Mouse (Mus musculus) liver, adult 2 months (tissue): ENCODE measurements at regions not wholly inside any gene's neighbourhood (a gene's known extent, or its start where the extent isn't known, plus 50 kb on each side); places are given as distances from the start of the nearest gene placed in this dataset.

Source experiments
- DNase-seq: peaks from one replicate; pipeline ENCODE4 v3.0.0-alpha.2; 2011; ENCODE audit warnings: low read depth, low spot score; ENCODE audit errors: extremely low read depth
- H3K27ac ChIP-seq: fragments of 200-500 bp; replicated peaks from 2 replicates; pipeline ENCODE4 v1.5.1; 2012; ENCODE audit warnings: low read depth, mild to moderate bottlenecking, control low read depth, inconsistent platforms, low read length; ENCODE audit not compliant: insufficient read depth
- H3K27me3 ChIP-seq: fragments of 200-500 bp; 2 replicates; pipeline ENCODE4 v1.6.1; 2012; ENCODE audit warnings: mild to moderate bottlenecking, moderate library complexity, low read length, inconsistent platforms; ENCODE audit not compliant: control insufficient read depth, insufficient read depth
- H3K36me3 ChIP-seq: fragments of 200-500 bp; 2 replicates; pipeline ENCODE4 v1.6.1; 2012; ENCODE audit warnings: low read length, inconsistent platforms; ENCODE audit not compliant: control insufficient read depth, insufficient read depth
- H3K4me1 ChIP-seq: fragments of 200-500 bp; 2 replicates; pipeline ENCODE4 v1.6.1; 2011; ENCODE audit warnings: low read length; ENCODE audit not compliant: control insufficient read depth, insufficient read depth
- H3K4me3 ChIP-seq: fragments of 200-500 bp; 2 replicates; pipeline ENCODE4 v1.5.1; 2011; ENCODE audit warnings: low read depth, mild to moderate bottlenecking, control low read depth, low read length, moderate library complexity; ENCODE audit not compliant: insufficient read depth
- H3K79me2 ChIP-seq: fragments of 200-500 bp; 2 replicates; pipeline ENCODE4 v1.6.1; 2012; ENCODE audit warnings: inconsistent platforms, mild to moderate bottlenecking, low read length, moderate library complexity; ENCODE audit not compliant: control insufficient read depth, insufficient read depth
- H3K9ac ChIP-seq: fragments of 200-500 bp; 2 replicates; pipeline ENCODE4 v1.6.1; 2012; ENCODE audit warnings: low read depth, mild to moderate bottlenecking, control low read depth, inconsistent platforms, low read length
- CTCF ChIP-seq: fragments of 200-500 bp; IDR thresholded peaks from 2 replicates; pipeline ENCODE4 v1.5.1; 2011; ENCODE audit warnings: low read depth, low read length, control low read depth
- POLR2A ChIP-seq: fragments of 200-500 bp; IDR thresholded peaks from 2 replicates; pipeline ENCODE4 v1.6.1; 2011; ENCODE audit warnings: low read length, control low read depth; ENCODE audit not compliant: insufficient read depth; ENCODE audit errors: extremely low read depth
- WGBS: fragments of 180-500 bp; shearing (Covaris S2); methylation state at CpG from one replicate; pipeline ENCODE4 v1.1.7; 2018; 5-methylcytosine and 5-hydroxymethylcytosine counted together

DNA sequence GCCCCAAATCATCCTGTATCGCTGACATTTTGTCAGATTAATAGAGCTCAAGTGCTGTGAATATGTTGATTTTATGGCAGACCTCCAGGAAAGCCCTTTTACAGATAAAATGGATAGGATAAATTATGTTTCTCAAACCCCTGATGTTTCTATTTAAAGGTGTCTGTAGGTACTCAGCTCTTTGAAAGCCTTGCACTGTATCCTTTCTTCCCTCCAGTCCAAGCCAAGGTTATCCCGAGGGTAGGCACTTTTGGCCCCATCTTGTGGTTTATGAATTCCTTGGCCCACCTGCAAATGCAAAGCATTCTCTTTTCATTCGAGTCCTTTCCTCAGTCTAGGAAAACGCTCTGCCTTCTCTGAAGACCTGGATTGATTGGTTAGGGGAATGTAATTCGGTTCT lies 139.2 kb upstream of the Kcnj16 start:
- Histone ChIP-seq H3K27me3 (no peaks in the 10 kb centered on the region), H3K79me2 (no peaks in the 10 kb centered on the region), H3K4me3 (no peak overlapping the region), H3K4me1 (no peaks in the 10 kb centered on the region), H3K36me3 (no peaks in the 10 kb centered on the region), H3K9ac (no peak overlapping the region), H3K27ac (no peak overlapping the region)
- 53% methylated on average over 5 of the region's 5 CpGs for WGBS
- TF ChIP-seq POLR2A, result no peak
- TF ChIP-seq CTCF, result no peak
- no peak for DNase-seq

DNA sequence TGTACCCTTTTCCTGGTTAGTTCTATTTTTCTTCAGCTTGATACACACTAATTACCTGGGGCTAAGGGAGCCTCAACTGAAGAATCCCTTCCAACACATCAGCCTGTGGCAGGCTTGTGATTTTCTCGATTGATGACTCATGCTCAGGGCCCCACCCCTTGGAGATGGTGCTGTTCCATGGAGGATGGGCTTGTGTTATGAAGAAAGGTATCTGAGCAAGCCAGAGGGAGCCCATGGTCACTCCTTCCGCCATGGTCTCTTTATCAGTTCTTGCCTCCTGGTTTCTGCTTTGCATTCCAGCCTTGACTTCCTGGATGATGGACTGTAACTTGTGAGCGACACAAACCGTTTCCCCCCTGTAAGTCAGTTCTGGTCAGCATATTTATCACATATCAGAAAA lies 131.1 kb upstream of the Kcnj16 start:
- DNase-seq, result no peak
- H3K27ac ChIP-seq, result no peak overlapping the region
- H3K4me1 ChIP-seq, result no peaks in the 10 kb centered on the region
- H3K4me3 ChIP-seq, result no peak overlapping the region
- 71% methylated on average over 4 of the region's 4 CpGs for WGBS
- no peaks in the 10 kb centered on the region for H3K27me3 ChIP-seq
- H3K36me3 ChIP-seq, result no peaks in the 10 kb centered on the region
- H3K79me2 ChIP-seq, result no peaks in the 10 kb centered on the region
- no peak overlapping the region for H3K9ac ChIP-seq
- no peak for TF ChIP-seq POLR2A
- no peak for TF ChIP-seq CTCF

DNA sequence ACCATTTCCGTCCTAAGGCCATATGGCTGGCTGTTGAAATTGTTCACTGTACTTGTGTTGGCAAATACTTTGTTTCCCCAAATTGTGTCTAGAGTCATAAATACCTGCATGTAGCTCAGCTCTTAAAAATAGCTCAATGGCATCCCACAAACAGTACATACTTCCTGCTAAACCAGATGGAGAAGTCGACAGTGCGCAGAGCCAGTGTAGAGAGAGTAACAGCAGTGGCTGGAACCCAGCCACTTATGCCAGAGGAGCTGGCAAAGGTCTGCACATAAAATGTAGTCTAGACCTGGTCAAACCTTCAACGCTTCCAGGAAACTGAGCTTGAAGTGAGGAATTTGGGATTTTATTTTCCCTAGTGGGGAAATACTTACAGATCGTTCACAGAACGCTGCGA lies 128.5 kb upstream of the Kcnj16 start:
- 95% methylated on average over 7 of the region's 7 CpGs for WGBS
- H3K27ac ChIP-seq, result no peak overlapping the region

DNA sequence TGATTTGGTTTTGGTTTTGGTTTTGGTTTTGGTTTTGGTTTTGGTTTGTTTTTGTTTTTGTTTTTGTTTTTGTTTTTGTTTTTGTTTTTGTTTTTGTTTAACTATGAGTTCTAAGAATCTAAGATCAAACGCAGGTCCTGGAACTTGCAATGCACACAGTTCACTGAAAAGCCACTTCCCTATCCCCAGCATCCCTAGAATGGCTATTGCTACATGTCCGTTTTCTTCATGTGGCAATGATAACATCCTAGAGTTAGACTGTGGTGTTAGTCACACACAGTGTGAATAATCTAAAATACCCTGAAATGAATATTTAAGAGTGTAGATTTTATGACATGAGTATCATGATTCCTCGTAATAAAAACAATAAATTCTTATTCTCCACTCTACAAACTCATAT lies 99.5 kb upstream of the Kcnj16 start:
- TF ChIP-seq POLR2A (no peak), CTCF (no peak)
- no peaks in the 10 kb centered on the region; the same call in 1 of the 2 replicates for H3K27me3 ChIP-seq
- no peak for DNase-seq
- H3K79me2 ChIP-seq, result no peaks in the 10 kb centered on the region
- no peak overlapping the region for H3K4me3 ChIP-seq
- no peak overlapping the region for H3K27ac ChIP-seq
- no peak overlapping the region for H3K9ac ChIP-seq
- peaks cover 4% of the 10 kb centered on the region; the same call in 1 of the 2 replicates for H3K4me1 ChIP-seq
- WGBS, result 91% methylated on average over 3 of the region's 3 CpGs
- H3K36me3 ChIP-seq, result no peaks in the 10 kb centered on the region

More for the DNA sequence above, 128.5 kb upstream of the Kcnj16 start:
- Histone ChIP-seq H3K79me2 (no peaks in the 10 kb centered on the region), H3K4me1 (no peaks in the 10 kb centered on the region), H3K27me3 (no peaks in the 10 kb centered on the region), H3K4me3 (no peak overlapping the region), H3K9ac (no peak overlapping the region), H3K36me3 (no peaks in the 10 kb centered on the region)
- TF ChIP-seq POLR2A (no peak), CTCF (no peak)
- no peak for DNase-seq

DNA sequence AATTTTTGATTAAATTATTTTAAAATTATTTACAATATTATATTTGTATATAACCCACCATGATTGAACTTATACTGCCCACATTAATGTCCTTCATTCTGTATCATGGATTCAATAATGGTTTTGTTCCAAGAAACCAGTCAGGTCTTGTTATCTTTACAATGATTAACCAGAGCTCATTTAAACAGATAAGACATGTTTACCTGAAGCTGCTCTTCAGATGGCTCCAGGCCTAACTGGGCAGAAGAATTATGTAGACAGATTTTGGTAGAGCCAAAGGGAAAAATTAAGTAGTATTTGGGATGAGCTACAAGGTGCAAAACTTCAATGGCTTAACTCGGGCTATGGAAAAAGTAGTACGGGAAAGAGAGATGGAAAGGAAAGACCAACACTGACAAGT lies 97.7 kb upstream of the Kcnj16 start:
- no peaks in the 10 kb centered on the region for H3K36me3 ChIP-seq
- WGBS, result 43% methylated on average over 2 of the region's 2 CpGs
- TF ChIP-seq CTCF, result no peak
- no peak for TF ChIP-seq POLR2A
- H3K27ac ChIP-seq, result no peak overlapping the region
- H3K4me1 ChIP-seq, result peaks cover 4% of the 10 kb centered on the region; the same call in 1 of the 2 replicates
- H3K27me3 ChIP-seq, result no peaks in the 10 kb centered on the region; the same call in 1 of the 2 replicates
- no peaks in the 10 kb centered on the region for H3K79me2 ChIP-seq
- no peak overlapping the region for H3K9ac ChIP-seq
- H3K4me3 ChIP-seq, result no peak overlapping the region
- DNase-seq, result peak; percentile 81

DNA sequence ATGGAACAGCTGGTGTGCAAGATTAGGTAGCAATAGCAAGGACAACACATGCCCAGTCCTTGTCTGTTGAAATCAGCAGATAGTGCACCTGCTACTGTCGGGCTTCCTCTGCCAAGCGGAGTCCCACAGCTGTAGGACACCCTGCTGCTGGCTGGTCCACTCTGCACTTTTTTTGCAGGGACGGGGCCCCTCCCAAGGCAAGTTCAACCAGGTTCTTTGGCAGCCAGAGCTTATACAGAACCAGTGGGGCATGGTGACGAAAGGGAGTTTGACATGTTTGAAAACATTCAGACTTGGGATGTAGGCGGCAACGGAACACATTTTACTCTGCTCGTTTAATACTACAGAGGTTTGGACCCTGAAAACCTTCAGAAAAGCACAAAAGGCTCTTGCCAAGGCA lies 93.2 kb upstream of the Kcnj16 start:
- no peak for TF ChIP-seq CTCF
- TF ChIP-seq POLR2A, result no peak
- Histone ChIP-seq H3K27me3 (no peaks in the 10 kb centered on the region), H3K27ac (no peak overlapping the region), H3K4me3 (no peak overlapping the region), H3K4me1 (peaks cover 4% of the 10 kb centered on the region; the same call in 1 of the 2 replicates), H3K36me3 (no peaks in the 10 kb centered on the region), H3K9ac (no peak overlapping the region), H3K79me2 (no peaks in the 10 kb centered on the region)
- DNase-seq, result no peak
- 81% methylated on average over 7 of the region's 7 CpGs for WGBS
